Mouse (Mus musculus): ENCODE measurements around the gene Ghrhr.

Ghrhr gene

DNA sequence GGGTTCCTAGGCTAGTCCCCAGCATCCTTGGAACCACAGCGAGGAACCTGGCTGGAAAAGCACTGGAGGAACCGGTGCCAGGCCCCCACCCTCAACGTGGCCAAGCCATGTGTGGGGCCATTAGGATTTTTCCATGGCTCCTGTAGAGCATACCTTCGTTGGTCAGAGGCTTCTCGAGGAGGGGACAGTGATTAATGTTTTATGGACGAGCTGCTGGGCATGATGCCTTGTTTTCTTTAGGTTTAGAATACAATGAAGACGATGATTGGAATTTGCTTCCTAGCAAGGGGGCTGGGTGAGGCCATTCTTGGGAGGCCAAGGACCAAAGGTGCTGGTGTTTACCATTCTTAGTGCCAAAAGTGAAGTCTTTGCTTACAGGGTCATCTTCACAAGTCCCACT is 24.4 kb upstream of the Ghrhr start:
- intact Hi-C loops (cut with DNase I): no loop called here

DNA sequence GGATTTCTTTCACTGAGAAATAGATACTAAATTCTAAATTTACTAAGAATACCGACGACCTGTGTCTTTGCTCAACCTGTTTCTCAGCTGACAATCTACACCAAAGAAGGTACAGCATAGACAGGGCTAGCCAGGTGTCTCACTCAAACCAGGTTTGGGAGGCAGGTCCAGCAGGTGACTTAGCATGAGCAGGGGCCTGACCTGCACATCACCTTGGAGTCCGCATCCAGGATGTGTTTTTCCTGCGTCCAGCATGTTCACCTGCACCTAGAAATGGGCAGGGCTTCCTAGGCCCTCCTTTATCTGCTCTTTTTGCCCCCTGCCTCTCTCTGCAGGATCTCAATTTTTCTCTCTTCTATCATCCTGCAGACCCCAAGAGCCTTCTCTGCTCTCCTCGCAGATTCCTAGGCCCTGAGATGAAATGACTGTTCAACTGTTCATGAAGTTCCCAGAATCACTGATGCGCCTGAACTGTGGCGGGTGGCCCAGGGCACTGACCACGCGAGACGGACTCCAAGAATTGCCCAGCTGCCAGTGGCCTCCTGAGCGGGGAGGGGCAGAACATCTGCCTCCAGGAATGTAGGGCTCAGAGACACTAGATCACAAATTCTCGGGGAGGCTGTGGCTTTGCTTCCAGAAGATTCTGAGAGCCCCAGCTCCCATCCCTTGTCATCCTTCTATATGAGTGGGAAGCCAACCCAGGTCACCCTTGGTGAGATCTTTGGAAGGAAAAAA is 22.2 kb upstream of the Ghrhr start:
- intact Hi-C loops (cut with DNase I): no loop called here

DNA sequence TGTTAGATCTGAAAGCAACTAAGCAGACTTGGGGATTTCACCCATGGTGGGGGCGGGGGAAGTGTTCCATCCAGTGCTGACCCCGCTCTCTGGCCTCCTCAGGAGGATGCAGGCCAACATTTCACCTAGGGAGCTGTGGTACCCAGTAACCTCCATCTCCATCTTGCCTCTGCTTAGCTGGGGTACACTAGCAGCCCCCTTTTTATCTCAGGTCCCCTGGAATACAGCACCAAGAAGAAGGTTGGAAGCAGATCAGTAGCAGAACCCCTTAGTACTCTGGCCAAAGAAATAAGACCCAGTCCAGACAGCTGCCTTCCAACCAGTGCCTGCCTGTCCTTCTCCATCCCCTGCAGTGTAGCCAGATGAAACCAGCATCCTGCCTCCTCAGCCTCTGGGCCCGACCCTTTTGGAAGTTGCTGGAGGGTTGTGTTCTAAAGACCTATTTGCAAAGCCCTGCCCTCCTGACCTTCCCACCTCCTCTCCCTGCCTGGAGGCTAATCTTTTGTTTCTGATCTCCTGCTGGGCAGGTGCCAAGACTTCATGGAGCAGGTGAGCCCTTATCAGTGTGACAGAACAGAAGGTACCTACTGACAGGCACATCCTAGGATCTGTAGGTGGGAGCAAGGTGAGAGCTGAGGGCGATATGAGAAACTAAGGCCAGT is 21.5 kb upstream of the Ghrhr start:
- intact Hi-C loops (cut with DNase I): no loop called here

DNA sequence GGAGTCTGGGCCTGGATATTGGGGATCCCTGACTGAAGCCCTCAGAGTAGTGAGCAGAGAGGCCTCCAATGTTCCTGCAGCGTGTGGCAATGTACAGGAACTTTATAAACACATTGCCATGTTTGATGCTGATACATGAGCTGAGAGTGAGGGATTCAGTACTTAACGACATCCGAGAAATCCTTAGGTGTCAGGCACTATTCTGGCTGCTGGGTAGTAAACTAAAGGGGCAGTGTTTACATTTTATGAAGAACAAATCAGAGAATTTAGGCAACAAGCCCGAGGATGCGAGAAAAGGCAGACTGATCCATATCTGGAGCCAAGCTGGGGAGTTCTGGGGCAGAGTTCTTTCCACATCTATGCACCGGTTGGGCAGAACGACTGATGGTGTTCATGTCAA is 20.5 kb upstream of the Ghrhr start:
- intact Hi-C loops (cut with DNase I): no loop called here

DNA sequence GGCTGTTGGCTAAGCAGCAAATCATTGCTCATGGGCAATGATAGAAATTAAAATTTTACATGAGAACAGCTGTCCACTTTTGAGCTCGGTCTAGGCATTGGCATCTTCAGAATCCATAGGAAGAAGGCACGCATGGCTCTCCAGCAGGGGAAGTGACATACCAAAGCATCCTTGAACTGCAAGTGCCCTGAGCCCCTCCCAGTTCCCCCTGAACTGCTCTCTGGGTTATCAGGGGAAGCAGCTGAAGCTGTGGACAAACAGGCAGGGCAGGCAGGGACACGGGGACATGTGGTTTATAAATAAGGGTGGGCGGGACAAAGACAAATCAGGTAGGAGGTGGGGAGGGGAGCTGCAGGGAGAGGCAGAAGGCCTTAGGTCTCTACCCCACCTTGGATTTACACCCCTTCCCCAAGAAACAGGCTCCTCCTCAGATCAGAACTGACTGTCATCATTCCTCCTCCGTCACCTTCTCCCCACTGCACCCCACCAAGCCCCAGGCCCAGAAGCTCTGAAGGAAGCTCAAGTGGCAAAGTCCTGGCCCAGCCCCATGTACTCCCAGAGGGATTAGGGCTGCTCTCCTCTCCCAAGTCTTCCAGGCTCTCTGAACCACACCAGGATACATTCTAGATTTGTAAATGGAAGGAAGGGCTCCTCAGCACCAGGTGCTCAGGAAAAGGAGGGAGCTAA is 19.9 kb upstream of the Ghrhr start:
- intact Hi-C loops (cut with DNase I): no loop called here

DNA sequence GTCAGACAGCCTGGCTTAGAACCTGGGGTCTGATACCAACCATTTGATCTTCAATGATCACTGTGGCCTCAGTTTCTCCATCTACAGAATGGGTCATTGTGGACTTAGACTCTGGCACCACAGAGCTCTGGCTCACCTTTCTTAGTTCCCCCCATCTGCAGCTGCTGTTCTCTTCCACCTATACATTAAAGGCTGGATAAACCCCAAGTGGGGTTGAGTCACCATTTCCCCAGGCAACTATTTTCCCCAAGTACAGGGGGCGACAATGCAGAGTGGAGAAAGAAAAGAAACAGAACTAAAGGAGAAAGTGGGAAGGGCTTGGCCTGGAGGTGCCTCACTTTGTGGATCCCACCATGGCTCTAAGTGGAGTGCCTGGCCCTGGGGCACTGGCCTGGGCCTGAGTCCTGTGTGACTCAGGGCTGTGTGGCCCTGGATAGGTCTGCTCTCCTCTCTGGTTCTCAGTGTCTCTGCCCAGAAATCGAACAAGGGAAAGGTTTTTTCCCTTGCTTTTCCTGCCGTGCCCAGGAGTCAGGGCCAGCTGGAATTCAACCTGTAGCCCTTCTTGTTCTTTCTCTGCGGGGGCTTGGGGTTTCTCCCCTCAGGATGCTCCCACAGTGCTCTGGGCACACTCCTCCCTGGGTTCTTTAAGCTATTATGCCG is 19.0 kb upstream of the Ghrhr start:
- intact Hi-C loops (cut with DNase I): no loop called here

GRCm38 (mm10) chr6:55357636-55358031 is 18.5 kb upstream of the Ghrhr start:
- intact Hi-C loops (cut with DNase I): no loop called here

- intact Hi-C loops (cut with DNase I): no loop called here
Measured at GRCm38 (mm10) chr6:55358731-55359143, 17.4 kb upstream of the Ghrhr start.

DNA sequence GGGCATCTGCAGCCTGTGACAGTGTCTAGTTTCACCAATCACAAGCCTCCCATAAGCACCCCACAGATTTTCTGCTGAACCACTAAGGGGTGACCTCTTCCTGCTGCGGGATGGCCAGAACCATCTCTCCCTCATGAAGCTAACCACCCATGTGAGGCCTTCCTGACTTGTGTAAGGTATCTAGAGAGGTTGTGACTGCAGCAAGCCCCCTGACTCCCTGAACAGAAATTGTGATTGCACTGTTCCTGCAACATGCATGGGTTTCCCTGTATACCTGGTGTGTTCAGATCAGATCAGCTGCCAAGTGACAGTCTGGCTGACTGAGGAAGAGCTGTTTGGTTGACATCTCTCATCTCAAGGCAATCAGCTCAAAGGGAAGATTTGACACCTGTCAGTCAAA is 13.4 kb upstream of the Ghrhr start:
- intact Hi-C loops (cut with DNase I): no loop called here

DNA sequence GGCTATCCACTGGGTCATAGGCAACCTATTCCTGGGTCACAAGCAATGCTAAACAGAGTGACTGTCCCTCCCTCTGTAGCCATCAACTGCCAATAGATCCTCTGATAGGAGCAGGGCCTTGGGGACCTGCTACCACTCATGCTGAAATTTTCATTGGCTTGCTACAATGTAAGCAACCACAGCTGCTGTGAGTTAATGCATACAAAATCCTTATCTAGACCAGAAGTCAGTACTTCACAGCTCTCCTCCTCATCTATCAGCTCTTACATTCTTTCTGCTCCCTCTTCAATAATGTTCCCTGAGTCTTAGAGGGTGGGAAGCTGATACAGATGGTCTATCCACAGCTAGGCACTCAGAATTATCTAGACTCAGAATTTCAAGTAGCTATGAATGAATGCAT is 9.0 kb upstream of the Ghrhr start:
- intact Hi-C loops (cut with DNase I): no loop called here

DNA sequence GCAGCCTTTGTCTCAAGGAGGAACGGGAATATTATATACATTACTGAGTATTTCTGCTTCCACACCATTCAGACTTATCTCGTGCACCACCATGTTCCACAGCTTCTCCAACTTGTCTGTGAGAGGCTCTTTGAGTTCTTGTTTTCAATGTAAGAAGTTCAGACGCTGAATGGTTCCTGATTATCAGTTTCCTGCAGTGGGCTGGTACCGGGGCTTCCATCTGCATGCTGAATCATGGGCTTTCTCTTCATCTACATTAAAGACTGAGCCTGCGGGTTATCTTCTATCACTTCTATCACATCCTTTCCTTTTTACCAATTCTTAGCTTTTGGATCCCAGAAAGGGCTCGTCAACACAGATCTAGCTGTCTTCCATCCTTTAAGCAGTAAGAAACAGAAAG is 5.3 kb upstream of the Ghrhr start:
- intact Hi-C loops (cut with DNase I): no loop called here

DNA sequence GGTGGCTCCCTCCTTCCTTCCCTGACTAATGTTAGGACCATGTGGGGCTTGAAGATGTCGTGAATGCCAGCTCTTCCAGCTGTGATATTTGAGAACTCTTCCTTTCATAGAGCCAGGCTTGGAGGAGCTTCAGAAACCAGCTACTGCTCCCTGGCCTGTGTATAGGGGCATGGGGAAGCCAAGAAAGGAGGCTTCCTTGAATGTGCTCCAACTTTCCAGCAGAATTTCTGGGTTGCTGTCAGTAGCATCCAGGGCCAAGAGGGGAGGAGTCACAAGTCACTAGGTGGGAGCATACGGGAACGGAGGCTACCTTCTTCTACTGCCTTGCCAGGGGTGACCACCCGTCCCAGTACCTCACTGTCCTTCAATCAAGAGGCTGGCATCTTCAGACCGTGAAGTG is 416 bp downstream of the Ghrhr start:
- intact Hi-C loops (cut with DNase I): no loop called here

DNA sequence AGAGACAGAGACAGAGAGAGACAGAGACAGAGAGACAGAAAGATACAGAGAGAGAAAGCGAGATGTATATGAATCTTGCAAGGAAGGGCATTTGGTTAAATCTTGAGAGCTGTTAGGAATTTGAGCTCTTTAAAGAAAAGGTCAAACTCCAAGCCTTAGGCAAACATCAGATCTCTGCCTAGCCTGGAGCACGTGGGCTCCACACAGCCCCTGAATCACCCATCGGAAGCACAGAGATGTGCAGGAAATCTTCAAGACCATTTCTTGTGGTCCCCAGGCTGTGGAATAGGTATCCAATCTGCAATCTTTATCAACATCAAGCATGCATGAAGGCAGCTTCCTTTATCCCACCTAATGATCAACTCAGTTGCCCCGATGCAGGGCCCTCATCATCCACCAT is 1.4 kb downstream of the Ghrhr start:
- intact Hi-C loops (cut with DNase I): no loop called here

DNA sequence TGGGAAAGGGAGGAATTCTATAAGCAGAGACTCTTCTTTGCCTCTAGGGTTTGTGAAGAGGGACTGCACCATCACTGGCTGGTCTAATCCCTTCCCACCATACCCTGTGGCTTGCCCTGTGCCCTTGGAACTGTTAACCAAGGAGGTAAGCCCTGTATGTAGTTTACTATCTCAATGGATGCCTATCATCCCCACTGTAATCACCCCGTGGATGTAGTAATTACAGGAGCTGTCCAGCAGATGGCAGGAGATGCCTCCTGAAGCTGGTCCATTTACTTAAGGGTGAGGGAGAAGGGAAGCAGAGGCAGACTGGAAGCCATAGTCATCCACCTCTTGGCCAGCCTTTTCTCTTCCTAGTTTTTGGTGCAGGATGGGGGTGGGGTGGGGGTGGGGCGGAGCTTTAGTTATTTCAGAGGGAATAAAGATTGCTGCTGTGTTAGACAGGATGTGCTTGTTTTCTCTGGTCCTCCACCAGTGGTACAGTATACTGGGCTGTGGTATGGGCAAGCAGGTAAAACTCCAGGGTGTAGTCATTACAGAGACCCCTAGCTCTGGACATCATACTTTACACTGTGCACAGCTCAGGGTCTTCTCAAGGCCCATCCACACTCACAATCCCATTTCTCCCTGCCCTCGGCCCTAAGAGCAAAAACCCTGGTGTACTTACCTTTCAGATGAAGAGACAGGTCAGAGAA is 3.7 kb downstream of the Ghrhr start:
- intact Hi-C loops (cut with DNase I): no loop called here

DNA sequence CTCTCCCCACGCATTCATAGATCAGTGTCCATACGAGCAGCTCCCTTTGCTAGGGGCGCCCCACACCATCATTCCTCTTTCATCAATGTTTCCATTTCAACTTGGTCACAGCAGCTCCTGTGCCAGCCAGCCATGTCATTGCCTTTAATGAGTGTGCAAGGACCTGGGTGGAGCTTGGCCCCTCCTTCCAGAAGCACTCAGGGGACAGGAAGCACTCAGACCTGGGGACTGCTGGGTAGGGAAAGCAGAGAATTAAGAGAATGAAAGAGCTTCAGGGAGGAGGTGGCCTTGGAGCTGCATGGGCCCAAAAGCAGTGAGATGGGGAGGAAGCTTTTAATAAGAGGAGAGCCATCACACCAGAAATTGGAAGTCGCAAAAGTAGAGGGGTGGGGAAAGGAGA is 5.9 kb downstream of the Ghrhr start:
- intact Hi-C loops (cut with DNase I): no loop called here

DNA sequence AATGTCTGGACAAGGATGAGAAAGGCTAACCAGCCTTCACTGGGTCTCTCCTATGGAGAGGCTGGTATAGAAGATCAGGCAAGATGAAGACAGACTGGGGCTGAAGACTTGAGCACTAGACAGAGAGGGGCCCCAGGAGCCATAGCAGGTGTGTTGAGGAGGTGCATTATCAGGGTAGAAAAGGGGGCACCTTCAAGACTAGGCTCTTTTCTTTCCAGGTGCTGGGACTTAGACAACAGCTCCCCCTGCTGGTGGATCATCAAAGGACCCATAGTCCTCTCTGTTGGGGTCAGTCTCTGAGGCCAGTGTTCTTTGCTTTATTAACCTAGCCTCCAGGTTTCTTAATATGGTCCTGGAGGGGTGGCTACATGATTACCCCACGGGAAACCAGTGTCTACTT is 7.8 kb downstream of the Ghrhr start:
- intact Hi-C loops (cut with DNase I): loop anchor here (1.0 kb wide), 1 partner anchor 150 kb away; no protein-coding TSS in a partner anchor

DNA sequence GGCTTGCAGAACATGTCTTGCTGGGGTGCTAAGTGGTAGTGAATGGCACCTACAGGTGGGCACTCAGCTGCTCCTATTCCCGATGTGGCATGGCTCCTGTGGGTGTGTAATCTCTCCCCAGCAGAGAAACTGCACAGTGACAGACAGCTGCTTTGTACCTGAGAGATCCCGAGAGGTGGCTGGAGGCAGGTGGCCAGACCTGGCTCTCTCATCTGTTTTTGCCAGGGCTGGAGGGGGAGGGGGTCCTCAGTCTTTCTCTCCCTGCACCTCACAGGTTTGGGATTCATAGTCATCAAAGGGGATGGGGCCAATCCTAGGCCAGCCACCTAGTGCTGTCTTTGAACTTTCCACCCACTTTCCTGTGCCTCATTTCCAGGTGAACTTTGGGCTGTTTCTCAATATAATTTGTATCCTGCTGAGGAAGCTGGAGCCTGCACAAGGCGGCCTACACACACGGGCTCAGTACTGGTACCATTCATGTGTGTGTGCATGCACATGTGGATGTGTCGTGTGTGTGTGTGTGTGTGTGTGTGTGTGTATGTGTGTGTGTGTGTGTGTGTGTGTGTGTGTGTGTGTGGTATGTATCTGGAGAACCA is 8.4 kb downstream of the Ghrhr start:
- intact Hi-C loops (cut with DNase I): loop anchor here (1.0 kb wide), 1 partner anchor 150 kb away; no protein-coding TSS in a partner anchor

DNA sequence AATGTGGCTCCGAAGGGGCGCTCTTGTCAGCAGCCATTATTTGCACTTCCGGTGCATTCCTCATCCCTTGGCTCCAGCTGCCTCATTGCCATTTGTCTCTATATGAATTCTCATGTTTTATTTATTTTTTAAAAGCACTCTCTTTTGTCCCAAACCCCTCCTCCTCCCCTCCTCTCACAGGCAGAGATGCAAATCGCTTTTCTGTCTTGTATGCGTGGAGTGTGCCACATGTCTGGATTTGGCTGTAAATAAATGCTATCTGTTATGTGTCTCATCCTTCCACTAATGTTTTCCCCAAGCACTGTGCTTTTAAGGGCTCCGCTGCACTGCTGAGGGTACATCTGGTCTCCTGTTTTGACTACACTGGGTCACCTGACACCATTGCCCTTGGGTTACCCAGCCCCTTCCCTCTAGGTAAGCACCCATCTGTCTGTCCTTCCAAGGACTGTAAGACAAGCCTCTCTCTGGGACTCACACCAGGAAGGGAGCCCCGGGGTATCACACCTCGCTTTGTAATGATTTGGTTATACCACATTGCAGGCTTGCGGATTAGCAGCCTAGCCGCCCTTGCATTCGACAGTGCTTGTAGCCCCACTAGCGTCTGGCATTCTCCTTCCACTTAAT is 12.6 kb downstream of the Ghrhr start:
- intact Hi-C loops (cut with DNase I): no loop called here

- intact Hi-C loops (cut with DNase I): no loop called here
Measured at GRCm38 (mm10) chr6:55389321-55389720, 13.2 kb downstream of the Ghrhr start.

DNA sequence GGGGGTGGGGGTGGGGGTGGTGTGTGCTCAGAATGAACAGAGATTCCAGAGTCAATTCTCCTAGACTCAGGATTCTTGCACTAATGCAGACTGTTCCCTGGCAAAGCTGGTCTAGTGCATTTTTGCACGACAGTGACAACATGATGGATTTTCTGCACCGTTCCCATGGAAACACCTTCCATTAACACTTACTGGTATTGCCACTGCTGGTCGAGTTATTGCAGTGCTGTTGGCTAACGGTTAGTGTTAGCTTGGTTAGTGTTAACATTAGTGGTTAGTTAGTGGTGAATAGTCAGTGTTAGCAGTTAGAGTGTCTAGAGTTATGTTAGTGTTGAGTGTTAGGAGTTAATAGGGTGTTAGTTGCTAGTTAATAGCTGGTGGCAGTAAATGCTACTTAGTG is 15.7 kb downstream of the Ghrhr start:
- intact Hi-C loops (cut with DNase I): loop anchor here (1.0 kb wide), 1 partner anchor 113 kb away; no protein-coding TSS in a partner anchor
